Mouse (Mus musculus): ENCODE data around the gene Cep41. TPM values are rescaled to one million over a fixed set of nuclear protein-coding genes. Genes with fewer than 3 reads are reported as not detected.

Cep41 gene
- total and polyA plus RNA-seq, 2 experiments from 2014 or later: 8.2 to 9.8 TPM

GRCm38 (mm10) chr6:30614251-30614650 is 79.3 kb downstream of the Cep41 start:
- Histone ChIP-seq H3K4me1 (ENCODE audit: insufficient read depth, low read length) (peaks cover 11% of the 10 kb centered on the region; the same call in 1 of the 2 replicates), H3K27me3 (ENCODE audit: insufficient read depth, low read length) (no peaks in the 10 kb centered on the region), H3K9me3 (ENCODE audit: low read length) (no peaks in the 10 kb centered on the region), H3K4me3 (ENCODE audit: low read length) (no peak overlapping the region), H3K36me3 (ENCODE audit: insufficient read depth, low read length) (no peaks in the 10 kb centered on the region), H3K4me2 (ENCODE audit: low read depth, low read length) (no peak overlapping the region), H3K9ac (replicated peaks; ENCODE audit: low read length) (no peak overlapping the region), H3K27ac (no peak overlapping the region)
- DNase-seq (ENCODE audit: low spot score): peak; percentile 15
- ATAC-seq: no peak
- WGBS: 50% methylated on average over 6 of the region's 6 CpGs
- TF ChIP-seq CTCF (IDR thresholded peaks at IDR 0.05; ENCODE audit: low read depth): no peak

- Histone ChIP-seq H3K9ac (replicated peaks; ENCODE audit: low read length) (no peak overlapping the region), H3K9me3 (ENCODE audit: low read length) (no peaks in the 10 kb centered on the region), H3K27me3 (ENCODE audit: insufficient read depth, low read length) (no peaks in the 10 kb centered on the region), H3K36me3 (ENCODE audit: insufficient read depth, low read length) (no peaks in the 10 kb centered on the region), H3K4me1 (ENCODE audit: insufficient read depth, low read length) (no peaks in the 10 kb centered on the region), H3K27ac (no peak overlapping the region), H3K4me3 (ENCODE audit: low read length) (no peak overlapping the region), H3K4me2 (ENCODE audit: low read depth, low read length) (no peak overlapping the region)
- DNase-seq (ENCODE audit: low spot score) (no peak), ATAC-seq (no peak)
- no peak for TF ChIP-seq CTCF (IDR thresholded peaks at IDR 0.05; ENCODE audit: low read depth)
- WGBS: 43% methylated on average over 5 of the region's 5 CpGs
These were observed 82.3 kb downstream of the Cep41 start for GRCm38 (mm10) chr6:30611212-30611611.

GRCm38 (mm10) chr6:30610710-30611109 is 82.8 kb downstream of the Cep41 start, which contains the start of gene Cpa5:
TSS of gene Cpa5 (plus strand) at chr6:30611010.
- Histone ChIP-seq H3K4me2 (ENCODE audit: low read depth, low read length) (no peak within 1 kb of the TSS), H3K4me1 (ENCODE audit: insufficient read depth, low read length) (no peaks in the 10 kb centered on the region), H3K27me3 (ENCODE audit: insufficient read depth, low read length) (no peaks in the 10 kb centered on the region), H3K9ac (replicated peaks; ENCODE audit: low read length) (no peak within 1 kb of the TSS), H3K27ac (no peak within 1 kb of the TSS), H3K36me3 (ENCODE audit: insufficient read depth, low read length) (no peaks in the 10 kb centered on the region), H3K9me3 (ENCODE audit: low read length) (no peaks in the 10 kb centered on the region), H3K4me3 (ENCODE audit: low read length) (no peak within 1 kb of the TSS)
- DNase-seq (ENCODE audit: low spot score) (no peak), ATAC-seq (no peak)
- no peak for TF ChIP-seq CTCF (IDR thresholded peaks at IDR 0.05; ENCODE audit: low read depth)
- 89% methylated on average over 7 of the region's 7 CpGs for WGBS

GRCm38 (mm10) chr6:30605672-30606071 is 87.9 kb downstream of the Cep41 start:
- 88% methylated on average over 5 of the region's 5 CpGs for WGBS
- ATAC-seq: no peak
- DNase-seq (ENCODE audit: low spot score): no peak

GRCm38 (mm10) chr6:30605111-30605510 is 88.4 kb downstream of the Cep41 start:
- Histone ChIP-seq H3K4me1 (ENCODE audit: insufficient read depth, low read length) (no peaks in the 10 kb centered on the region), H3K36me3 (ENCODE audit: insufficient read depth, low read length) (no peaks in the 10 kb centered on the region), H3K9me3 (ENCODE audit: low read length) (no peaks in the 10 kb centered on the region), H3K27me3 (ENCODE audit: insufficient read depth, low read length) (no peaks in the 10 kb centered on the region), H3K4me3 (ENCODE audit: low read length) (no peak overlapping the region), H3K27ac (no peak overlapping the region), H3K9ac (replicated peaks; ENCODE audit: low read length) (no peak overlapping the region), H3K4me2 (ENCODE audit: low read depth, low read length) (no peak overlapping the region)
- 92% methylated on average over 4 of the region's 4 CpGs for WGBS
- TF ChIP-seq CTCF (IDR thresholded peaks at IDR 0.05; ENCODE audit: low read depth): no peak
- ATAC-seq (no peak), DNase-seq (ENCODE audit: low spot score) (no peak)

More at GRCm38 (mm10) chr6:30605672-30606071, 87.9 kb downstream of the Cep41 start:
- Histone ChIP-seq H3K36me3 (ENCODE audit: insufficient read depth, low read length) (no peaks in the 10 kb centered on the region), H3K9me3 (ENCODE audit: low read length) (no peaks in the 10 kb centered on the region), H3K4me1 (ENCODE audit: insufficient read depth, low read length) (no peaks in the 10 kb centered on the region), H3K4me2 (ENCODE audit: low read depth, low read length) (no peak overlapping the region), H3K27ac (no peak overlapping the region), H3K27me3 (ENCODE audit: insufficient read depth, low read length) (no peaks in the 10 kb centered on the region), H3K9ac (replicated peaks; ENCODE audit: low read length) (no peak overlapping the region), H3K4me3 (ENCODE audit: low read length) (no peak overlapping the region)
- no peak for TF ChIP-seq CTCF (IDR thresholded peaks at IDR 0.05; ENCODE audit: low read depth)

GRCm38 (mm10) chr6:30604342-30604867 is 89.1 kb downstream of the Cep41 start:
- Histone ChIP-seq H3K9me3 (ENCODE audit: low read length) (no peaks in the 10 kb centered on the region), H3K9ac (replicated peaks; ENCODE audit: low read length) (no peak overlapping the region), H3K4me2 (ENCODE audit: low read depth, low read length) (no peak overlapping the region), H3K36me3 (ENCODE audit: insufficient read depth, low read length) (no peaks in the 10 kb centered on the region), H3K4me1 (ENCODE audit: insufficient read depth, low read length) (no peaks in the 10 kb centered on the region), H3K4me3 (ENCODE audit: low read length) (no peak overlapping the region), H3K27ac (no peak overlapping the region), H3K27me3 (ENCODE audit: insufficient read depth, low read length) (no peaks in the 10 kb centered on the region)
- WGBS: 63% methylated on average over 7 of the region's 7 CpGs
- no peak for ATAC-seq
- no peak for DNase-seq (ENCODE audit: low spot score)
- TF ChIP-seq CTCF (IDR thresholded peaks at IDR 0.05; ENCODE audit: low read depth): no peak

MicroRNAs within 50 kb of the gene (microRNA counts, 519-probe panel; counts per million panel counts)
- microRNA mmu-miR-335-3p (2,947 counts per million, percentile 46 among the panel's probes with 10 or more counts), microRNA mmu-miR-335-5p (4,924 counts per million, percentile 83 among the panel's probes with 10 or more counts)

Small RNAs within 50 kb of the gene (microRNA-seq; reads per million reads assigned to microRNA genes)
- 31,544 to 36,609 reads per million in 2 experiments for gene Mir335

Other genes with a start within 250 kb of the Cep41 start
- gene Tmem209, start 184.0 kb downstream of the Cep41 start, total RNA-seq (2014; rRNA removed): 35.3 and 50.0 TPM in 2 replicates
- gene Tmem209, start 184.0 kb downstream of the Cep41 start, polyA plus RNA-seq (2015; fragmentation: Nextera tagmentation; extraction: Ambion mirVana): 23.2 and 25.0 TPM in 2 replicates
- gene Ssmem1, start 183.9 kb downstream of the Cep41 start, total RNA-seq (2014; rRNA removed): 0.26 TPM in 1 of 2 replicates, not detected in the other
- gene Ssmem1, start 183.9 kb downstream of the Cep41 start, polyA plus RNA-seq (2015; fragmentation: Nextera tagmentation; extraction: Ambion mirVana): 0.18 and 0.39 TPM in 2 replicates
- 6.2 and 8.1 TPM in 2 replicates for gene Cpa2, start 152.2 kb downstream of the Cep41 start, total RNA-seq (2014; rRNA removed)
- 14.9 and 15.7 TPM in 2 replicates for gene Cpa2, start 152.2 kb downstream of the Cep41 start, polyA plus RNA-seq (2015; fragmentation: Nextera tagmentation; extraction: Ambion mirVana)
- gene Cpa4, start 125.4 kb downstream of the Cep41 start, total RNA-seq (2014; rRNA removed): 0.11 and 0.16 TPM in 2 replicates
- 0.45 and 0.53 TPM in 2 replicates for gene Cpa4, start 125.4 kb downstream of the Cep41 start, polyA plus RNA-seq (2015; fragmentation: Nextera tagmentation; extraction: Ambion mirVana)
- gene Cpa5, start 82.7 kb downstream of the Cep41 start, total RNA-seq (2014; rRNA removed): not detected in 2 replicates
- 0.14 TPM in 1 of 2 replicates, not detected in the other for gene Cpa5, start 82.7 kb downstream of the Cep41 start, polyA plus RNA-seq (2015; fragmentation: Nextera tagmentation; extraction: Ambion mirVana)
- gene Cpa1, start 54.5 kb downstream of the Cep41 start, total RNA-seq (2014; rRNA removed): 0.68 and 0.84 TPM in 2 replicates
- gene Cpa1, start 54.5 kb downstream of the Cep41 start, polyA plus RNA-seq (2015; fragmentation: Nextera tagmentation; extraction: Ambion mirVana): 0.40 and 0.68 TPM in 2 replicates
- 237 and 326 TPM in 2 replicates for gene Mest, start 29.8 kb upstream of the Cep41 start, total RNA-seq (2014; rRNA removed)
- 152 and 154 TPM in 2 replicates for gene Mest, start 29.8 kb upstream of the Cep41 start, polyA plus RNA-seq (2015; fragmentation: Nextera tagmentation; extraction: Ambion mirVana)
- 35.6 and 43.5 TPM in 2 replicates for gene Copg2, start 203.0 kb upstream of the Cep41 start, total RNA-seq (2014; rRNA removed)
- gene Copg2, start 203.0 kb upstream of the Cep41 start, polyA plus RNA-seq (2015; fragmentation: Nextera tagmentation; extraction: Ambion mirVana): 29.7 and 30.7 TPM in 2 replicates
- not detected in 2 replicates for gene Tsga13, start 221.8 kb upstream of the Cep41 start, total RNA-seq (2014; rRNA removed)
- gene Tsga13, start 221.8 kb upstream of the Cep41 start, polyA plus RNA-seq (2015; fragmentation: Nextera tagmentation; extraction: Ambion mirVana): 0.42 and 0.59 TPM in 2 replicates